Mouse (Mus musculus) kidney, postnatal 0 days (tissue): ENCODE data around the gene Vwf. TPM values are rescaled to one million over a fixed set of nuclear protein-coding genes. Genes with fewer than 3 reads are reported as not detected.

ENCODE experiments used
- ATAC-seq: fragments of 200-750 bp; cut with Nextera tagmentation; replicated peaks from 2 replicates; pipeline ENCODE4 v1.8.0; 2017; ENCODE audit warnings: low read depth, moderate number of reproducible peaks, moderate TSS enrichment, moderate library complexity; ENCODE audit not compliant: low FRiP score
- DNase-seq: peaks from one replicate; pipeline ENCODE4 v3.0.0-alpha.2; 2016; ENCODE audit warnings: low spot score
- H3K27ac ChIP-seq: fragments of 300-500 bp; sonication (generic); 2 replicates; pipeline ENCODE4 v1.5.1; 2014; ENCODE audit warnings: mild to moderate bottlenecking
- H3K27me3 ChIP-seq: fragments of 300-500 bp; sonication (generic); 2 replicates; pipeline ENCODE4 v1.6.1; 2014; ENCODE audit warnings: low read length, mixed read lengths; ENCODE audit not compliant: insufficient read depth
- H3K36me3 ChIP-seq: fragments of 300-500 bp; sonication (generic); 2 replicates; pipeline ENCODE4 v1.6.1; 2014; ENCODE audit warnings: low read length, mixed read lengths; ENCODE audit not compliant: insufficient read depth
- H3K4me1 ChIP-seq: fragments of 300-500 bp; sonication (generic); replicated peaks from 2 replicates; pipeline ENCODE4 v1.6.1; 2014; ENCODE audit warnings: antibody characterized with exemption, low read length, mixed read lengths; ENCODE audit not compliant: insufficient read depth
- H3K4me2 ChIP-seq: fragments of 300-500 bp; sonication (generic); 2 replicates; pipeline ENCODE4 v1.6.1; 2014; ENCODE audit warnings: mild to moderate bottlenecking, low read length, moderate library complexity, mixed read lengths
- H3K4me3 ChIP-seq: fragments of 300-500 bp; sonication (generic); replicated peaks from 2 replicates; pipeline ENCODE4 v1.5.1; 2014; ENCODE audit warnings: low read depth, low read length
- H3K9ac ChIP-seq: fragments of 300-500 bp; sonication (generic); 2 replicates; pipeline ENCODE4 v1.6.1; 2014; ENCODE audit warnings: low read depth, low read length
- H3K9me3 ChIP-seq: fragments of 300-500 bp; sonication (generic); replicated peaks from 2 replicates; pipeline ENCODE4 v1.6.1; 2016; ENCODE audit warnings: low read length, inconsistent platforms, mixed read lengths
- CTCF ChIP-seq: IDR thresholded peaks from 2 replicates; pipeline ENCODE4 v1.5.1; 2016; ENCODE audit warnings: antibody characterized with exemption, low read depth, mild to moderate bottlenecking, moderate library complexity
- WGBS: fragments of 180-500 bp; shearing (Covaris S2); extraction: QIAGEN DNeasy Blood & Tissue Kit; methylation state at CpG from one replicate; pipeline ENCODE4 v1.1.7; 2014; 5-methylcytosine and 5-hydroxymethylcytosine counted together
- polyA plus RNA-seq: library from polyadenylated mRNA; unstranded; fragments of >200 nt; fragmentation: Nextera tagmentation; extraction: Ambion mirVana; gene quantifications from 2 replicates; pipeline ENCODE4 v1.2.1, GENCODE M21; 2015

Vwf gene
- polyA plus RNA-seq, 1 experiment from 2014 or later = 4.5 TPM

GRCm38 (mm10) chr6:125596701-125597318, 50.2 kb downstream of the Vwf start:
- DNase-seq (peak; percentile 59), ATAC-seq (no peak)
- Histone ChIP-seq H3K4me3 (no peak overlapping the region), H3K4me1 (no peaks in the 10 kb centered on the region; the same call in 1 of the 2 replicates), H3K9ac (no peak overlapping the region), H3K4me2 (no peak overlapping the region), H3K36me3 (no peaks in the 10 kb centered on the region), H3K9me3 (no peaks in the 10 kb centered on the region), H3K27me3 (no peaks in the 10 kb centered on the region), H3K27ac (no peak overlapping the region)
- no peak for TF ChIP-seq CTCF
- WGBS = 18% methylated on average over 16 of the region's 16 CpGs

DNA sequence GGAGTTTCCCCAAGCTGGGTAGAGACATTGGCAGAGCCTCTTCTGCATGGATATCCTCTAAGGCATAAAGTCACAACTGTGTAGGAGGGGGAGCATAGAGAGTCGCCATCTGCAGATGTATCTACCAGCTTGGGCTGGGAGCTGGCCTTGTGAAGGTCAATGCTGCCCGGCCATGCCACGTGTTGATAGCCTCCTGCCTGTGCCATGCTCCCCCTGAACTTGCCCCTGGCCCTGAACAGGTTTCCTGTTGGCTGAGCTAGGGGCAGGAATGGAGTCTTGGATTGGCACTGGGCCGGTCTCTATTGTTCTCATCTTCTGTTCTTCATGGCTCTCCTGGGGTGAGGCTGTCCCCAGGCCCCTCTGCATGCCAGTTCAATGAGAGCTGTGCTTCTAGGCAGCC, 51.1 kb downstream of the Vwf start:
- Histone ChIP-seq H3K27ac (no peak overlapping the region), H3K9me3 (no peaks in the 10 kb centered on the region), H3K4me2 (no peak overlapping the region), H3K36me3 (no peaks in the 10 kb centered on the region), H3K4me1 (no peaks in the 10 kb centered on the region), H3K4me3 (no peak overlapping the region), H3K9ac (no peak overlapping the region), H3K27me3 (no peaks in the 10 kb centered on the region)
- WGBS = 79% methylated on average over 4 of the region's 4 CpGs
- TF ChIP-seq CTCF = no peak
- no peak for ATAC-seq
- DNase-seq = no peak

GRCm38 (mm10) chr6:125600036-125600558, 53.5 kb downstream of the Vwf start:
- no peaks in the 10 kb centered on the region for H3K36me3 ChIP-seq
- H3K4me2 ChIP-seq = no peak overlapping the region
- H3K4me1 ChIP-seq = 0 out of 2 replicates have a peak, but pooled peaks cover 5% of the 10 kb centered on the region
- 39% methylated on average over 9 of the region's 9 CpGs for WGBS
- ATAC-seq = no peak
- no peaks in the 10 kb centered on the region for H3K27me3 ChIP-seq
- no peak overlapping the region for H3K9ac ChIP-seq
- H3K27ac ChIP-seq = no peak overlapping the region
- no peaks in the 10 kb centered on the region for H3K9me3 ChIP-seq
- peak; percentile 87 for DNase-seq
- no peak overlapping the region for H3K4me3 ChIP-seq
- peak; percentile 97 for TF ChIP-seq CTCF

GRCm38 (mm10) chr6:125600669-125601068, 54.1 kb downstream of the Vwf start:
- H3K9ac ChIP-seq = no peak overlapping the region
- 0 out of 2 replicates have a peak, but pooled peaks cover 5% of the 10 kb centered on the region for H3K4me1 ChIP-seq
- no peak for TF ChIP-seq CTCF
- H3K4me2 ChIP-seq = no peak overlapping the region
- 76% methylated on average over 8 of the region's 8 CpGs for WGBS
- H3K9me3 ChIP-seq = no peaks in the 10 kb centered on the region
- no peak for ATAC-seq
- no peaks in the 10 kb centered on the region for H3K36me3 ChIP-seq
- DNase-seq = no peak
- H3K27me3 ChIP-seq = no peaks in the 10 kb centered on the region
- no peak overlapping the region for H3K4me3 ChIP-seq
- no peak overlapping the region for H3K27ac ChIP-seq

- Histone ChIP-seq H3K4me3 (no peak overlapping the region), H3K4me1 (0 out of 2 replicates have a peak, but pooled peaks cover 5% of the 10 kb centered on the region), H3K9me3 (no peaks in the 10 kb centered on the region), H3K27me3 (no peaks in the 10 kb centered on the region), H3K4me2 (no peak overlapping the region), H3K9ac (no peak overlapping the region), H3K36me3 (no peaks in the 10 kb centered on the region), H3K27ac (no peak overlapping the region)
- 62% methylated on average over 4 of the region's 4 CpGs for WGBS
- TF ChIP-seq CTCF = no peak
- DNase-seq = no peak
- no peak for ATAC-seq
Measured at GRCm38 (mm10) chr6:125601190-125601589, 54.6 kb downstream of the Vwf start.

DNA sequence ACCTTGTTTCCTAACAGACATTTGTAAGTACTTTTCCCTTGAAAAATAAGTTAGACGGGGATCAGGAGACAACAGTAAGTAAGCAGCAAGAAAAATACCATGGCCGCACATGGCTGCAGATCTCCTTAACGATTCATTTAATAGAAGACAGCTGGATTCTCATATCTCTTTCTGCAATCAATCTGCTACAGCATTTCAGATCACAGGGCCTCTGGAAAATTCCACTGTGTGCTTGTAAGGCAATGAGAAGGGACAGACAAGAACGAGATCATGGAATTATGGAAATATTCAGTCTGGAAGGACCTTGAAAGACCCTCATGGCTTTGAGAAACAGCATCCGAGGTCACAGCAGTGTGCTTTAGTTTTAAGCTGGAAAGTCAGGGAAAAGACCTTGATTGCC, 55.2 kb downstream of the Vwf start:
- H3K9ac ChIP-seq = no peak overlapping the region
- no peaks in the 10 kb centered on the region for H3K9me3 ChIP-seq
- H3K4me1 ChIP-seq = 0 out of 2 replicates have a peak, but pooled peaks cover 5% of the 10 kb centered on the region
- no peak overlapping the region for H3K27ac ChIP-seq
- 57% methylated on average over 5 of the region's 5 CpGs for WGBS
- H3K36me3 ChIP-seq = no peaks in the 10 kb centered on the region
- no peak overlapping the region for H3K4me2 ChIP-seq
- H3K4me3 ChIP-seq = no peak overlapping the region
- no peak for TF ChIP-seq CTCF
- no peaks in the 10 kb centered on the region for H3K27me3 ChIP-seq
- ATAC-seq (no peak), DNase-seq (peak; percentile 63)
